Mouse (Mus musculus): ENCODE results near the gene Atp5k. TPM values are rescaled to one million over a fixed set of nuclear protein-coding genes. Genes with fewer than 3 reads are reported as not detected.

Gene Atp5k
- polyA plus RNA-seq, 1 experiment from 2014 or later = 473 TPM

GRCm38 (mm10) chr5:108447857-108448256, 13.6 kb upstream of the Atp5k start:
- Histone ChIP-seq H3K9ac (ENCODE audit: low read depth, low read length) (no peak overlapping the region; the same call in 1 of the 2 replicates), H3K4me3 (ENCODE audit: low read depth, low read length) (no peak overlapping the region; the same call in 1 of the 2 replicates), H3K27ac (ENCODE audit: low read depth, low read length) (no peak overlapping the region), H3K36me3 (ENCODE audit: control insufficient read depth, insufficient read depth, low read length) (no peaks in the 10 kb centered on the region), H3K4me2 (peak overlapping the region; percentile 81), H3K4me1 (replicated peaks; ENCODE audit: control insufficient read depth, insufficient read depth, low read length) (peaks cover 14% of the 10 kb centered on the region), H3K9me3 (ENCODE audit: control insufficient read depth, low read length) (no peaks in the 10 kb centered on the region), H3K27me3 (replicated peaks; ENCODE audit: control insufficient read depth, insufficient read depth, low read length) (no peaks in the 10 kb centered on the region)
- DNase-seq (ENCODE audit: low spot score) = no peak
- 81% methylated on average over 7 of the region's 7 CpGs for WGBS
- no peak for ATAC-seq (replicated peaks; ENCODE audit: low FRiP score)

DNA sequence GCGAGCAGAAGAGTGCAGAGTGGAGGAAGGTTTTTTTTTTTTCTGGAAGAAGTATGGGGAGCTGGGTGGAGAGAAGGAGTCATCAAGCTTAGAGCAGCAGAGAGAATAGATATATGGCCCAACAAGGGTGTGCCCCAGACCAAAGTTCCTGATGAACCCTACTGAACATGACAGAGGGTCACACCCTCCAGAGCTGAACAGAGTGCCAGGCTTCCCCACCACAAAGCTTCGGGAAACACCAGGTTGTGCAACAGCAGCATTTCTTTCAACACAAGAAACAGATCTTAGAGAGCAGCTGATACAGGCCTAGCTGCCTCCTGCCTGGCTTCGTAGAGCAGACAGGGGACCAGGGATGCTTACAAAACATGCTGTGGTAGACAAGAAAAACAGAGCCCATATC, 12.7 kb upstream of the Atp5k start:
- no peak overlapping the region for H3K9ac ChIP-seq (ENCODE audit: low read depth, low read length)
- DNase-seq (ENCODE audit: low spot score) = no peak
- H3K36me3 ChIP-seq (ENCODE audit: control insufficient read depth, insufficient read depth, low read length) = no peaks in the 10 kb centered on the region
- ATAC-seq (replicated peaks; ENCODE audit: low FRiP score) = no peak
- no peak overlapping the region for H3K27ac ChIP-seq (ENCODE audit: low read depth, low read length)
- H3K4me3 ChIP-seq (ENCODE audit: low read depth, low read length) = no peak overlapping the region
- no peaks in the 10 kb centered on the region for H3K9me3 ChIP-seq (ENCODE audit: control insufficient read depth, low read length)
- H3K4me1 ChIP-seq (replicated peaks; ENCODE audit: control insufficient read depth, insufficient read depth, low read length) = peaks cover 14% of the 10 kb centered on the region
- H3K4me2 ChIP-seq = no peak overlapping the region
- no peaks in the 10 kb centered on the region for H3K27me3 ChIP-seq (replicated peaks; ENCODE audit: control insufficient read depth, insufficient read depth, low read length)
- 75% methylated on average over 3 of the region's 3 CpGs for WGBS

- no peak overlapping the region for H3K4me3 ChIP-seq (ENCODE audit: low read depth, low read length)
- DNase-seq (ENCODE audit: low spot score) = no peak
- peaks cover 9% of the 10 kb centered on the region for H3K36me3 ChIP-seq (ENCODE audit: control insufficient read depth, insufficient read depth, low read length)
- no peak overlapping the region for H3K9ac ChIP-seq (ENCODE audit: low read depth, low read length)
- no peak overlapping the region for H3K4me2 ChIP-seq
- ATAC-seq (replicated peaks; ENCODE audit: low FRiP score) = no peak
- 79% methylated on average over 2 of the region's 2 CpGs for WGBS
- H3K9me3 ChIP-seq (ENCODE audit: control insufficient read depth, low read length) = no peaks in the 10 kb centered on the region
- no peak overlapping the region for H3K27ac ChIP-seq (ENCODE audit: low read depth, low read length)
- peaks cover 11% of the 10 kb centered on the region for H3K4me1 ChIP-seq (replicated peaks; ENCODE audit: control insufficient read depth, insufficient read depth, low read length)
- H3K27me3 ChIP-seq (replicated peaks; ENCODE audit: control insufficient read depth, insufficient read depth, low read length) = no peaks in the 10 kb centered on the region
Measured at GRCm38 (mm10) chr5:108436101-108436500, 1.9 kb upstream of the Atp5k start.

- no peak overlapping the region for H3K27ac ChIP-seq (ENCODE audit: low read depth, low read length)
- H3K36me3 ChIP-seq (ENCODE audit: control insufficient read depth, insufficient read depth, low read length) = peaks cover 13% of the 10 kb centered on the region
- H3K4me3 ChIP-seq (ENCODE audit: low read depth, low read length) = no peak overlapping the region
- no peaks in the 10 kb centered on the region for H3K27me3 ChIP-seq (replicated peaks; ENCODE audit: control insufficient read depth, insufficient read depth, low read length)
- ATAC-seq (replicated peaks; ENCODE audit: low FRiP score) = no peak
- peaks cover 11% of the 10 kb centered on the region for H3K4me1 ChIP-seq (replicated peaks; ENCODE audit: control insufficient read depth, insufficient read depth, low read length)
- H3K4me2 ChIP-seq = no peak overlapping the region
- no peak overlapping the region for H3K9ac ChIP-seq (ENCODE audit: low read depth, low read length)
- 76% methylated on average over 6 of the region's 6 CpGs for WGBS
- no peak for DNase-seq (ENCODE audit: low spot score)
- no peaks in the 10 kb centered on the region for H3K9me3 ChIP-seq (ENCODE audit: control insufficient read depth, low read length)
Measured at GRCm38 (mm10) chr5:108431196-108431595, 3.1 kb downstream of the Atp5k start.

DNA sequence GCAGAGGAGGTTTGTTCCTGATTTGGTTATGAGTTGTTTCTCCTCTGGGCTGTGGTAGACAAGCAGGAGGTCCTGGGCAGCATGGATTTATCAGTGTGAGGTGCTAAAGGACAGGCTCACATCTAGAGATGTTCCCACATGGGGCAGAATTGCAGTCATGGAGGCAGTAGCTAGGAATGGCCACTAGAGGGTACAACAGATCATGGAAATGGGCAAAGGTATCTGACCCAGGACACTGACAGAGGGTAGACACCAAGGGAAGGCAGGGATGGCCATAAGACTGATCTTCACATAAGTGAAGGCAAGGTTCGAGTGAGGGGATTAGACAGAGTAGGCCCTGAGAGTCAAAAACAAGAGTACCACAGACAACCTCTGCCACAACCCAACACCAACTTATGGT, 7.1 kb downstream of the Atp5k start:
- 37% methylated on average over 1 of the region's 1 CpGs for WGBS
- ATAC-seq (replicated peaks; ENCODE audit: low FRiP score) = peak; percentile 60
- H3K27me3 ChIP-seq (replicated peaks; ENCODE audit: control insufficient read depth, insufficient read depth, low read length) = no peaks in the 10 kb centered on the region

DNA sequence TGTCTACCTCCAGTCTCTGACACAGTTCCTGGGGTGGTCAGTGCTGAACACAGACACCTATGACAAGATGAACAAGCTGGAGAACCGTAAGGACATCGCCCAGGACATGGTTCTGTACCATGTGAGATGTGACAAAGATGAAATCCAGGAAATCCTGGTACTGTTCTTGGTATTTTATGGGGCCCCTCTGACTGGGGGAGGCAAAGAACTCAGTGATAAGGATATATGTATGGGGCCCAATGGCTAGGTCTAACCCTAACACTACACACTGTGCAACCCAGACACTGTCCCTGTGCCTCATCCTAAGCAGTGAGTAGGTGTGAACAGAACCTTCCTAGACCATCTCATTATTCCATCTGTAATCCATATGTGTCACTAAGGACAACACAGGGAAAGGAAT, 10.8 kb downstream of the Atp5k start:
- peak overlapping the region; percentile 8 for H3K4me2 ChIP-seq
- no peak overlapping the region for H3K4me3 ChIP-seq (ENCODE audit: low read depth, low read length)
- no peak overlapping the region for H3K27ac ChIP-seq (ENCODE audit: low read depth, low read length)
- H3K9ac ChIP-seq (ENCODE audit: low read depth, low read length) = no peak overlapping the region
- no peak for DNase-seq (ENCODE audit: low spot score)
- H3K27me3 ChIP-seq (replicated peaks; ENCODE audit: control insufficient read depth, insufficient read depth, low read length) = no peaks in the 10 kb centered on the region
- no peaks in the 10 kb centered on the region for H3K9me3 ChIP-seq (ENCODE audit: control insufficient read depth, low read length)
- WGBS = 73% methylated on average over 2 of the region's 2 CpGs
- peaks cover 6% of the 10 kb centered on the region; the same call in 1 of the 2 replicates for H3K4me1 ChIP-seq (replicated peaks; ENCODE audit: control insufficient read depth, insufficient read depth, low read length)
- peak; percentile 66 for ATAC-seq (replicated peaks; ENCODE audit: low FRiP score)
- no peaks in the 10 kb centered on the region for H3K36me3 ChIP-seq (ENCODE audit: control insufficient read depth, insufficient read depth, low read length)

More for the DNA sequence above, 7.1 kb downstream of the Atp5k start:
- H3K4me3 ChIP-seq (ENCODE audit: low read depth, low read length) = no peak overlapping the region
- H3K36me3 ChIP-seq (ENCODE audit: control insufficient read depth, insufficient read depth, low read length) = peaks cover 10% of the 10 kb centered on the region; the same call in 1 of the 2 replicates
- H3K4me1 ChIP-seq (replicated peaks; ENCODE audit: control insufficient read depth, insufficient read depth, low read length) = peaks cover 6% of the 10 kb centered on the region; the same call in 1 of the 2 replicates
- DNase-seq (ENCODE audit: low spot score) = peak; percentile 54
- H3K4me2 ChIP-seq = no peak overlapping the region
- H3K27ac ChIP-seq (ENCODE audit: low read depth, low read length) = no peak overlapping the region
- no peaks in the 10 kb centered on the region for H3K9me3 ChIP-seq (ENCODE audit: control insufficient read depth, low read length)
- no peak overlapping the region for H3K9ac ChIP-seq (ENCODE audit: low read depth, low read length)

GRCm38 (mm10) chr5:108422741-108423140, 11.5 kb downstream of the Atp5k start:
- 73% methylated on average over 3 of the region's 3 CpGs for WGBS
- H3K27me3 ChIP-seq (replicated peaks; ENCODE audit: control insufficient read depth, insufficient read depth, low read length) = no peaks in the 10 kb centered on the region
- no peaks in the 10 kb centered on the region for H3K36me3 ChIP-seq (ENCODE audit: control insufficient read depth, insufficient read depth, low read length)
- DNase-seq (ENCODE audit: low spot score) = no peak
- ATAC-seq (replicated peaks; ENCODE audit: low FRiP score) = no peak
- no peak overlapping the region for H3K9ac ChIP-seq (ENCODE audit: low read depth, low read length)
- H3K4me1 ChIP-seq (replicated peaks; ENCODE audit: control insufficient read depth, insufficient read depth, low read length) = peaks cover 6% of the 10 kb centered on the region; the same call in 1 of the 2 replicates
- H3K4me3 ChIP-seq (ENCODE audit: low read depth, low read length) = no peak overlapping the region
- H3K27ac ChIP-seq (ENCODE audit: low read depth, low read length) = no peak overlapping the region
- H3K9me3 ChIP-seq (ENCODE audit: control insufficient read depth, low read length) = no peaks in the 10 kb centered on the region
- H3K4me2 ChIP-seq = no peak overlapping the region

- Histone ChIP-seq H3K4me3 (ENCODE audit: low read depth, low read length) (no peak overlapping the region), H3K4me2 (no peak overlapping the region), H3K36me3 (ENCODE audit: control insufficient read depth, insufficient read depth, low read length) (no peaks in the 10 kb centered on the region), H3K9me3 (ENCODE audit: control insufficient read depth, low read length) (no peaks in the 10 kb centered on the region), H3K4me1 (replicated peaks; ENCODE audit: control insufficient read depth, insufficient read depth, low read length) (no peaks in the 10 kb centered on the region), H3K27me3 (replicated peaks; ENCODE audit: control insufficient read depth, insufficient read depth, low read length) (no peaks in the 10 kb centered on the region), H3K9ac (ENCODE audit: low read depth, low read length) (no peak overlapping the region), H3K27ac (ENCODE audit: low read depth, low read length) (no peak overlapping the region)
- no peak for ATAC-seq (replicated peaks; ENCODE audit: low FRiP score)
- DNase-seq (ENCODE audit: low spot score) = no peak
- WGBS = 55% methylated on average over 2 of the region's 2 CpGs
Measured at GRCm38 (mm10) chr5:108414711-108415110, 19.5 kb downstream of the Atp5k start.

DNA sequence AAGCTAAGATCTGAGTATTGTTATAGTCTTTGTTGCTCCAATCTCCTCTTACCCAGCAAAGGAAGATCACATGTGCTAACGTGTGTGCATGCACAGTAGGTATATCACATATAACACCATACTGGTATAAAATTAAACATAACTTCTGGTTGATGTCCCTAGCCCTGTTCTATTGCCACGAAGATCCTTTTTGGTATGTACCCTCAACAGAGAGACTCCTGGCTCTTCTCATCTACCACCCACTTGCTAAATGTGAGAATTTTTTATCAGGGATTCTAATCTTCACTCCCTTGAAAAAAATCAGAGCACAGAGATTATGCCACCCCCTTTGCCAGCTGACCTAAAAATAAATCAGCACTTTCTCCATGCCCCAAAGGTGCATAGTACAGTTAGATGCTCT, 27.3 kb downstream of the Atp5k start:
- H3K4me1 ChIP-seq (replicated peaks; ENCODE audit: control insufficient read depth, insufficient read depth, low read length) = no peaks in the 10 kb centered on the region
- no peaks in the 10 kb centered on the region for H3K36me3 ChIP-seq (ENCODE audit: control insufficient read depth, insufficient read depth, low read length)
- whole genome bisulfite sequencing = 66% methylated on average over 2 of the region's 2 CpGs
- H3K27ac ChIP-seq (ENCODE audit: low read depth, low read length) = no peak overlapping the region
- H3K4me2 ChIP-seq = no peak overlapping the region
- DNase-seq (ENCODE audit: low spot score) (no peak), ATAC-seq (replicated peaks; ENCODE audit: low FRiP score) (no peak)
- H3K4me3 ChIP-seq (ENCODE audit: low read depth, low read length) = no peak overlapping the region
- no peaks in the 10 kb centered on the region for H3K27me3 ChIP-seq (replicated peaks; ENCODE audit: control insufficient read depth, insufficient read depth, low read length)
- H3K9ac ChIP-seq (ENCODE audit: low read depth, low read length) = no peak overlapping the region
- H3K9me3 ChIP-seq (ENCODE audit: control insufficient read depth, low read length) = no peaks in the 10 kb centered on the region

All from liver, embryonic 11.5 days (tissue).